Mouse (Mus musculus): ENCODE data around the gene Hist2h2bb. TPM values are rescaled to one million over a fixed set of nuclear protein-coding genes. Genes with fewer than 3 reads are reported as not detected.
"Not testable (repeated sequence)": the region's sequence is repeated elsewhere in the genome, so short reads cannot be mapped to it uniquely, and the experiment has no call there.

Hist2h2bb gene
- total and polyA plus RNA-seq, 2 experiments from 2014 or later: 0.62 to 181 TPM

DNA sequence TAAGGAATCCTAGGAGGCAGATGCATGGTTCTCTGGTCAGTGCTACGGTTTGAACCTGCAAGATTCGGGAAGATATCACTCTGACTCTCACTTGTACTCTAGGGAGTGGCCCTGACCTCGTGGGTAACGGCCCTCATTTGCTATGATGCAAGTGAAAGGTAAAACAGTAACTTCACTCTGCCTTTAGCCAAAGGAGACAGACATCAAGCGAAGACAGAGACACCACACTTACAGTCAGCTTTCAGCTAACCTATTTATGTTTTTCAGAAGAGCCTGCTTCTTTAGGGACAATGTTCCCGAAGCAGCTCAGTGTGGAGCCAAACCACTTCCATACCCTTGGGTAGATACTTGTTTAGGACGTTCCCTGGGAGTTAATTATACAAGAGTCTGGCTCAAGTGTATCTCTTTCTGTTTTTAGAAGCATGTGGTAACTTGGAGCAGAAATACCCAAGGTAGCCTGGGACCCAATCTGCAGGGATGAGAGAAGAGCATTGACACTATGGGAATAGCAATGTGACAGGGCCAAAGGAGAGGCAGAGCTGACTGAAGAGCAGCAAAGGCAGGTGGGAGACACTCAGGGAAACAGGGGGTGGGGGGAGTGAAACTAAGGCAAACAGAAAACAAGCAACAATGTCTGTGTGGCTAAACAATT is 25.5 kb upstream of the Hist2h2bb start:
- no peak for DNase-seq
- H3K27ac ChIP-seq (ENCODE audit: low read depth, low read length): peak overlapping the region; percentile 94; the same call in 1 of the 2 replicates
- 0 out of 2 replicates have a peak, but pooled peaks cover 9% of the 10 kb centered on the region for H3K4me1 ChIP-seq (ENCODE audit: insufficient read depth)
- WGBS: 83% methylated on average over 7 of the region's 7 CpGs
- no peaks in the 10 kb centered on the region for H3K9me3 ChIP-seq (ENCODE audit: low read length)
- H3K9ac ChIP-seq: no peak overlapping the region
- no peak overlapping the region for H3K4me3 ChIP-seq (ENCODE audit: low read depth, low read length)
- TF ChIP-seq CTCF (IDR thresholded peaks at IDR 0.05; ENCODE audit: low read depth): no peak
- no peaks in the 10 kb centered on the region for H3K36me3 ChIP-seq (ENCODE audit: insufficient read depth)
- ATAC-seq: no peak
- peak overlapping the region; percentile 53 for H3K4me2 ChIP-seq (ENCODE audit: low read depth)
- H3K27me3 ChIP-seq (ENCODE audit: insufficient read depth, low read length): no peaks in the 10 kb centered on the region

DNA sequence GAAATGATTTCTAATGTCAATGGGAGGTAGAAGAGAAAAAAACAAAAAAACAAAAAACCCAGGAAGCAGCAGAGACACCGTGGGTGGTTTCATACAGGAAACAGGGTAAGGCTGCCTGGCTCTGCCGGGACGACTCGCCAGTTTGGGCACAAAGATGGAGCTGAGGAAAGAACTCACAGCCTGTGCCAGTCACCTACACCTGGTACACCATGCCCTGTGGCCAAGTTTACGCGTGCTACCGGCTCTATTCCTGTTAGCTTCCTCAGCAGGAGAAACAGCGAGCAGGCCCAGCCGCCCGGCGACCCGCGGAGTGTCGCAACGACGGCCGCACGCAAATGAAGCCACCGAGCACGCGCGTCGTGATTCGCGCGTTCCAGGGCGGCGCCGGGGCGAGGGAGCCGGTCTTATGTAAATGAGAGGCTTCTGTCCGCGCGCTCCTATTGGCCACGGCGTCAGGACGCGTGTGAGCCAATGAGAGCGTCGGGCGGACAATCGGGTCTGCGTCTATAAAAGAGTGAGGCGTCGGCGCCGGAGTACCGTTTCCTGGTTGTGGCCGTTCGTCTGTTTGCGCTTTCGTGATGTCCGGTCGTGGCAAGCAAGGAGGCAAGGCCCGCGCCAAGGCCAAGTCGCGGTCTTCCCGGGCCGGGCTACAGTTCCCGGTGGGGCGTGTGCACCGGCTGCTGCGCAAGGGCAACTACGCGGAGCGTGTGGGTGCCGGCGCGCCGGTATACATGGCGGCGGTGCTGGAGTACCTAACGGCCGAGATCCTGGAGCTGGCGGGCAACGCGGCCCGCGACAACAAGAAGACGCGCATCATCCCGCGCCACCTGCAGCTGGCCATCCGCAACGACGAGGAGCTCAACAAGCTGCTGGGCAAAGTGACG is 24.3 kb upstream of the Hist2h2bb start, which contains the start of gene Hist2h2aa1:
Hist2h2aa1 (plus strand) TSS at position 495 of the 884 bp plus-strand sequence.
- Histone ChIP-seq H3K9ac (peak within 1 kb of the TSS; percentile 61), H3K4me2 (ENCODE audit: low read depth) (peak within 1 kb of the TSS; percentile 53), H3K4me3 (ENCODE audit: low read depth, low read length) (peak within 1 kb of the TSS; percentile 45), H3K27ac (ENCODE audit: low read depth, low read length) (peak within 1 kb of the TSS; percentile 94)
- not testable (repeated sequence) for H3K27me3 ChIP-seq (ENCODE audit: insufficient read depth, low read length); H3K36me3 ChIP-seq (ENCODE audit: insufficient read depth); H3K4me1 ChIP-seq (ENCODE audit: insufficient read depth); H3K9me3 ChIP-seq (ENCODE audit: low read length)
- peak; percentile 90 for ATAC-seq
- WGBS: 0% methylated on average over 29 of the region's 88 CpGs
- peak; percentile 78 for DNase-seq

DNA sequence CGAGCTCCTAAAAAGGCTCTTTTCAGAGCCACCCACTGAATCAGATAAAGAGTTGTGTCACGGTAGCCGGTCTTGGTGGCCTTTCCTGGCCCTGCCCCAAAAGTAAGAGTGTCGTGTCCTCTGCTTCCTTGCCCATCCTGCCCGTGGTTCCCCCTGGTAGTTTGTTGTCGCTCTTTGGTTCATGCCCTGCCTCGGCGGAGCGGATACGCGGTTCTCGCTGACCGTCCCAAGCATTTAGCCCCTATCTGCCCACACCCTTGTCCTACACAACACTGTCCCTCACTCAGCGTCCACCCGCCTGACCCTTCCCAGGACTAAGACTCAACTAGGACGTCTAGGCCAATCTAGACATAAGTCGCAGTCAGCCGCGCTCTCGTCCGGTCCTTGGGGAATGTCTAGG is 23.5 kb upstream of the Hist2h2bb start:
- H3K36me3 ChIP-seq (ENCODE audit: insufficient read depth); H3K27ac ChIP-seq (ENCODE audit: low read depth, low read length); DNase-seq; H3K9ac ChIP-seq; H3K4me1 ChIP-seq (ENCODE audit: insufficient read depth); H3K27me3 ChIP-seq (ENCODE audit: insufficient read depth, low read length); H3K9me3 ChIP-seq (ENCODE audit: low read length): not testable (repeated sequence)
- 2% methylated on average over 10 of the region's 21 CpGs for WGBS
- Histone ChIP-seq H3K4me3 (ENCODE audit: low read depth, low read length) (peak overlapping the region; percentile 30), H3K4me2 (ENCODE audit: low read depth) (0 out of 2 replicates have a peak overlapping the region, but pooled peaks have one; percentile 29)
- ATAC-seq: peak; percentile 5; the same call in 1 of the 2 replicates

GRCm38 (mm10) chr3:96246427-96246856 is 23.1 kb upstream of the Hist2h2bb start, which contains the start of gene Hist2h3c1:
Hist2h3c1 (plus strand) TSS chr3:96246685.
- Histone ChIP-seq H3K9ac (0 out of 2 replicates have a peak within 1 kb of the TSS, but pooled peaks have one; percentile 10), H3K4me3 (ENCODE audit: low read depth, low read length) (peak within 1 kb of the TSS; percentile 30), H3K4me2 (ENCODE audit: low read depth) (peak within 1 kb of the TSS; percentile 39)
- not testable (repeated sequence) for H3K27me3 ChIP-seq (ENCODE audit: insufficient read depth, low read length); H3K9me3 ChIP-seq (ENCODE audit: low read length); DNase-seq; H3K27ac ChIP-seq (ENCODE audit: low read depth, low read length); H3K4me1 ChIP-seq (ENCODE audit: insufficient read depth); H3K36me3 ChIP-seq (ENCODE audit: insufficient read depth)
- peak; percentile 80 for ATAC-seq
- WGBS: no CpG with 5 or more reads among the region's 47 CpGs

DNA sequence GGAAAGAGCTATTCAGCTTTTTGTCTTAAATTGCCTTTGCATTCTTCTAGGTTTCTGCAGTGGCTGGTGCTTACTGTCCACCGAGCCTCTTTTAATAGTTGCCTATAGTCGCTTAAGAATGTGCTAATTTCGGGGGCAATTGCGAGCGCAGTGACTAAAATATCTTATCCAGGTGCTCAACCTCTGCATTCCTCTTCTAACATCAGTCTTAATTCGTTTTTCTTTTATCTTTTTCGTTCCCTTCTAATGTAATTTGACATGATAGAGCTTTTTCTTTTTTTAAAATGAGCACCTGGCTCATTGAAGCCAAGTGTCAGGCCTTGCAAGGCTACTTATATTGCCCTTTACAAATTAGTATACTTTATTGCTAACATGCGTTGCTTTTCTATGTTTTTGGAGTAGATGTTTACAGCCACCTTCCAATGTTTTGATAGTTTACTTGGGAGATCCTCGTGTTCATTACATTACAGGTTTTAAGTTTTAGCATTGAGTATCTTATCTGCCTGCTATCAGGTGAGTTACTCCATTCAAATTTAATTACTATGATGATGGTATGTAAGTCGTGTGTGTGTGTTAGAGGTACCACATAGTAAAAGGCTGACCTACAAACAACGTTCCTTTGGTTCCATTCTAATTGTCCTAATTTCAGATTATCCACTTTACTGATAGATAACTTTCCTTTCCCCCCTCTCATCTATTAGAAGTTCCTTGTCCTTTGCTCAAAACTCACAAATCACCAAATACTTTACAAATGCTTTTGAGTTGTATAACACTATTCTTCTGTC is 22.0 kb upstream of the Hist2h2bb start:
- 0 out of 2 replicates have a peak overlapping the region, but pooled peaks have one; percentile 10 for H3K9ac ChIP-seq
- DNase-seq (no peak), ATAC-seq (no peak)
- peak overlapping the region; percentile 39 for H3K4me2 ChIP-seq (ENCODE audit: low read depth)
- 0 out of 2 replicates have a peak, but pooled peaks cover 9% of the 10 kb centered on the region for H3K4me1 ChIP-seq (ENCODE audit: insufficient read depth)
- H3K36me3 ChIP-seq (ENCODE audit: insufficient read depth): no peaks in the 10 kb centered on the region
- H3K9me3 ChIP-seq (ENCODE audit: low read length): no peaks in the 10 kb centered on the region
- 4% methylated on average over 11 of the region's 11 CpGs for WGBS
- H3K27ac ChIP-seq (ENCODE audit: low read depth, low read length): no peak overlapping the region
- no peaks in the 10 kb centered on the region for H3K27me3 ChIP-seq (ENCODE audit: insufficient read depth, low read length)
- no peak for TF ChIP-seq CTCF (IDR thresholded peaks at IDR 0.05; ENCODE audit: low read depth)
- H3K4me3 ChIP-seq (ENCODE audit: low read depth, low read length): peak overlapping the region; percentile 22

GRCm38 (mm10) chr3:96248141-96249033 is 21.2 kb upstream of the Hist2h2bb start:
- Histone ChIP-seq H3K27me3 (ENCODE audit: insufficient read depth, low read length) (no peaks in the 10 kb centered on the region), H3K27ac (ENCODE audit: low read depth, low read length) (no peak overlapping the region), H3K4me1 (ENCODE audit: insufficient read depth) (0 out of 2 replicates have a peak, but pooled peaks cover 9% of the 10 kb centered on the region), H3K9me3 (ENCODE audit: low read length) (no peaks in the 10 kb centered on the region), H3K9ac (no peak overlapping the region), H3K4me3 (ENCODE audit: low read depth, low read length) (no peak overlapping the region), H3K36me3 (ENCODE audit: insufficient read depth) (no peaks in the 10 kb centered on the region), H3K4me2 (ENCODE audit: low read depth) (peak overlapping the region; percentile 39)
- DNase-seq: no peak
- TF ChIP-seq CTCF (IDR thresholded peaks at IDR 0.05; ENCODE audit: low read depth): no peak
- 49% methylated on average over 6 of the region's 6 CpGs for WGBS
- ATAC-seq: no peak
